Mouse (Mus musculus): ENCODE data around the gene Cfap61. TPM values are rescaled to one million over a fixed set of nuclear protein-coding genes. Genes with fewer than 3 reads are reported as not detected.

Cfap61 gene
- polyA plus RNA-seq, 1 experiment from 2014 or later: 1.9 TPM

GRCm38 (mm10) chr2:146261146-146261545 is 326.6 kb downstream of the Cfap61 start:
- Histone ChIP-seq H3K27me3 (peaks cover 40% of the 10 kb centered on the region), H3K27ac (replicated peaks) (no peak overlapping the region; the same call in 1 of the 2 replicates), H3K9me3 (no peaks in the 10 kb centered on the region), H3K4me2 (replicated peaks) (no peak overlapping the region), H3K4me3 (no peak overlapping the region), H3K9ac (replicated peaks) (no peak overlapping the region), H3K4me1 (peaks cover 58% of the 10 kb centered on the region), H3K36me3 (no peaks in the 10 kb centered on the region)
- no peak for ATAC-seq (ENCODE audit: low FRiP score, low read depth)
- 51% methylated on average over 4 of the region's 4 CpGs for WGBS

GRCm38 (mm10) chr2:146262215-146262614 is 327.6 kb downstream of the Cfap61 start:
- peak; percentile 90 for ATAC-seq (ENCODE audit: low FRiP score, low read depth)
- H3K4me1 ChIP-seq: peaks cover 49% of the 10 kb centered on the region
- no peak overlapping the region for H3K4me2 ChIP-seq (replicated peaks)
- H3K9me3 ChIP-seq: no peaks in the 10 kb centered on the region
- peaks cover 46% of the 10 kb centered on the region for H3K27me3 ChIP-seq
- H3K4me3 ChIP-seq: no peak overlapping the region
- WGBS: 10% methylated on average over 10 of the region's 10 CpGs
- no peaks in the 10 kb centered on the region for H3K36me3 ChIP-seq
- no peak overlapping the region for H3K9ac ChIP-seq (replicated peaks)
- peak overlapping the region; percentile 55 for H3K27ac ChIP-seq (replicated peaks)

- Histone ChIP-seq H3K27ac (replicated peaks) (no peak overlapping the region; the same call in 1 of the 2 replicates), H3K4me3 (no peak overlapping the region), H3K4me1 (peaks cover 41% of the 10 kb centered on the region), H3K27me3 (peaks cover 41% of the 10 kb centered on the region), H3K9me3 (no peaks in the 10 kb centered on the region), H3K9ac (replicated peaks) (no peak overlapping the region), H3K4me2 (replicated peaks) (no peak overlapping the region), H3K36me3 (no peaks in the 10 kb centered on the region)
- ATAC-seq (ENCODE audit: low FRiP score, low read depth): no peak
Observed at GRCm38 (mm10) chr2:146262966-146263365, 328.4 kb downstream of the Cfap61 start.

Other genes starting within 250 kb of the Cfap61 start
- 117 and 119 TPM in 2 replicates for gene Naa20, start 32.7 kb upstream of the Cfap61 start, polyA plus RNA-seq (2016; fragmentation: Nextera tagmentation; extraction: Ambion mirVana)
- 40.9 and 41.0 TPM in 2 replicates for gene Crnkl1, start 230 bp downstream of the Cfap61 start, polyA plus RNA-seq (2016; fragmentation: Nextera tagmentation; extraction: Ambion mirVana)